Mouse (Mus musculus) lung, adult 2 months (tissue): Measurements from ENCODE around the gene Prkcg. TPM values are rescaled to one million over a fixed set of nuclear protein-coding genes. Genes with fewer than 3 reads are reported as not detected.
"Not testable (repeated sequence)": the region's sequence is repeated elsewhere in the genome, so short reads cannot be mapped to it uniquely, and the experiment has no call there.

ENCODE experiments used
- DNase-seq: peaks from one replicate; pipeline ENCODE4 v3.0.0; 2022
- H3K4me1 ChIP-seq: fragments of 200-500 bp; 2 replicates; pipeline ENCODE4 v1.6.1; 2011; ENCODE audit warnings: low read length; ENCODE audit not compliant: control insufficient read depth, insufficient read depth
- H3K4me3 ChIP-seq: fragments of 200-500 bp; replicated peaks from 2 replicates; pipeline ENCODE3; 2011; ENCODE audit warnings: low read depth, mild to moderate bottlenecking, control low read depth, low read length; ENCODE audit errors: extremely low read depth
- CTCF ChIP-seq: fragments of 200-500 bp; IDR thresholded peaks from 2 replicates; pipeline ENCODE4 v1.5.1; 2011; ENCODE audit warnings: mild to moderate bottlenecking, low read length, control low read depth; ENCODE audit not compliant: insufficient read depth
- POLR2A ChIP-seq: fragments of 200-500 bp; IDR thresholded peaks from 2 replicates; pipeline ENCODE4 v1.6.1; 2011; ENCODE audit warnings: low read depth, mild to moderate bottlenecking, control low read depth, low read length, borderline replicate concordance; ENCODE audit errors: extremely low read depth
- WGBS: fragments of 180-500 bp; shearing (Covaris S2); methylation state at CpG from one replicate; pipeline ENCODE4 v1.1.7; 2018; 5-methylcytosine and 5-hydroxymethylcytosine counted together
- polyA plus RNA-seq: library from polyadenylated mRNA; depleted of rRNA; stranded (reverse); fragments of >200 nt; gene quantifications from 2 replicates; pipeline ENCODE4 v1.2.3, GENCODE M21; 2012

Gene Prkcg
- polyA plus RNA-seq, 1 experiment, result 5.6 TPM

GRCm38 (mm10) chr7:3287186-3287585 lies 1.8 kb upstream of the Prkcg start:
- Histone ChIP-seq H3K4me3 (no peak overlapping the region), H3K4me1 (0 out of 2 replicates have a peak, but pooled peaks cover 4% of the 10 kb centered on the region)
- WGBS, result 51% methylated on average over 7 of the region's 7 CpGs
- no peak for TF ChIP-seq CTCF
- no peak for TF ChIP-seq POLR2A
- peak; percentile 34 for DNase-seq

GRCm38 (mm10) chr7:3290257-3291033 lies 1.5 kb downstream of the Prkcg start:
- TF ChIP-seq POLR2A (peak; percentile 88; the same call in 1 of the 2 replicates), CTCF (no peak)
- DNase-seq, result peak; percentile 96
- WGBS, result 2% methylated on average over 18 of the region's 18 CpGs
- Histone ChIP-seq H3K4me3 (peak overlapping the region; percentile 89), H3K4me1 (peaks cover 8% of the 10 kb centered on the region; the same call in 1 of the 2 replicates)

- H3K4me3 ChIP-seq, result peak overlapping the region; percentile 89
- peak; percentile 51 for DNase-seq
- H3K4me1 ChIP-seq, result peaks cover 10% of the 10 kb centered on the region
- TF ChIP-seq CTCF (no peak), POLR2A (peak; percentile 63; the same call in 1 of the 2 replicates)
- WGBS, result 12% methylated on average over 6 of the region's 6 CpGs
These were observed 2.2 kb downstream of the Prkcg start for GRCm38 (mm10) chr7:3291197-3291596.

GRCm38 (mm10) chr7:3291764-3292163 lies 2.8 kb downstream of the Prkcg start:
- no peak for TF ChIP-seq POLR2A
- TF ChIP-seq CTCF, result no peak
- 43% methylated on average over 3 of the region's 3 CpGs for WGBS
- peaks cover 10% of the 10 kb centered on the region for H3K4me1 ChIP-seq
- peak overlapping the region; percentile 44 for H3K4me3 ChIP-seq
- no peak for DNase-seq

- Histone ChIP-seq H3K4me1 (peaks cover 14% of the 10 kb centered on the region), H3K4me3 (peak overlapping the region; percentile 44)
- DNase-seq, result not testable (repeated sequence)
- WGBS, result 38% methylated on average over 12 of the region's 12 CpGs
These were observed 3.3 kb downstream of the Prkcg start for GRCm38 (mm10) chr7:3292271-3292670.

- TF ChIP-seq POLR2A, result peak; percentile 67; the same call in 1 of the 2 replicates
- no peak for TF ChIP-seq CTCF
- peak; percentile 92 for DNase-seq
- peak overlapping the region; percentile 84 for H3K4me3 ChIP-seq
- H3K4me1 ChIP-seq, result peaks cover 14% of the 10 kb centered on the region
- 1% methylated on average over 14 of the region's 14 CpGs for WGBS
These were observed 3.8 kb downstream of the Prkcg start for GRCm38 (mm10) chr7:3292791-3293190.

GRCm38 (mm10) chr7:3294794-3295193 lies 5.8 kb downstream of the Prkcg start:
- no peak overlapping the region for H3K4me3 ChIP-seq
- 63% methylated on average over 1 of the region's 1 CpGs for WGBS

GRCm38 (mm10) chr7:3295321-3296110 lies 6.5 kb downstream of the Prkcg start:
- 47% methylated on average over 5 of the region's 5 CpGs for WGBS
- Histone ChIP-seq H3K4me1 (peaks cover 15% of the 10 kb centered on the region), H3K4me3 (no peak overlapping the region)
- no peak for DNase-seq
- TF ChIP-seq CTCF (no peak), POLR2A (no peak)

More at GRCm38 (mm10) chr7:3294794-3295193, 5.8 kb downstream of the Prkcg start:
- no peak for DNase-seq
- peaks cover 13% of the 10 kb centered on the region for H3K4me1 ChIP-seq
- TF ChIP-seq POLR2A (no peak), CTCF (no peak)

GRCm38 (mm10) chr7:3296711-3297110 lies 7.7 kb downstream of the Prkcg start:
- 90% methylated on average over 16 of the region's 16 CpGs for WGBS
- TF ChIP-seq CTCF (no peak), POLR2A (no peak)
- no peak for DNase-seq
- Histone ChIP-seq H3K4me1 (peaks cover 19% of the 10 kb centered on the region), H3K4me3 (no peak overlapping the region)
